Mouse (Mus musculus) left cerebral cortex, adult 9 months (tissue): ENCODE measurements around the gene Phldb2.

ENCODE experiments used
- DNase-seq, 2 experiments: peaks; one replicate each; pipeline ENCODE4 v3.0.0; 2022; ENCODE audit warnings: low spot score in 2 of 2

Phldb2 gene

GRCm38 (mm10) chr16:45953394-45953793 lies at the start of gene Phldb2:
Phldb2 (minus strand) TSS chr16:45953598.
- no peak for DNase-seq

- DNase-seq = peak in 1 of 2 experiments; percentile 34
Observed at GRCm38 (mm10) chr16:46001550-46002166, 48.3 kb upstream of the Phldb2 start.

GRCm38 (mm10) chr16:46000976-46001375 lies 47.6 kb upstream of the Phldb2 start:
- DNase-seq = no peak

GRCm38 (mm10) chr16:45999374-46000191 lies 46.2 kb upstream of the Phldb2 start:
- DNase-seq = no peak

- no peak for DNase-seq
Observed at GRCm38 (mm10) chr16:45998231-45998630, 44.8 kb upstream of the Phldb2 start.

- DNase-seq = no peak
Observed at GRCm38 (mm10) chr16:45990901-45991676, 37.7 kb upstream of the Phldb2 start.

- no peak for DNase-seq
Observed at GRCm38 (mm10) chr16:45986236-45986635, 32.8 kb upstream of the Phldb2 start.

GRCm38 (mm10) chr16:45984610-45985606 lies 31.5 kb upstream of the Phldb2 start:
- DNase-seq = no peak

GRCm38 (mm10) chr16:45976251-45976650 lies 22.9 kb upstream of the Phldb2 start:
- DNase-seq = no peak

GRCm38 (mm10) chr16:45973959-45974686 lies 20.7 kb upstream of the Phldb2 start:
- DNase-seq = no peak

GRCm38 (mm10) chr16:45970187-45970586 lies 16.8 kb upstream of the Phldb2 start:
- no peak for DNase-seq

GRCm38 (mm10) chr16:45968716-45969115 lies 15.3 kb upstream of the Phldb2 start:
- no peak for DNase-seq

GRCm38 (mm10) chr16:45967471-45967870 lies 14.1 kb upstream of the Phldb2 start:
- DNase-seq = peak; percentile 19 to 78

GRCm38 (mm10) chr16:45966604-45967003 lies 13.2 kb upstream of the Phldb2 start:
- DNase-seq = no peak

GRCm38 (mm10) chr16:45964777-45965176 lies 11.4 kb upstream of the Phldb2 start:
- DNase-seq = no peak

GRCm38 (mm10) chr16:45963837-45964236 lies 10.4 kb upstream of the Phldb2 start:
- DNase-seq = no peak

GRCm38 (mm10) chr16:45963088-45963487 lies 9.7 kb upstream of the Phldb2 start:
- DNase-seq = no peak

- no peak for DNase-seq
Observed at GRCm38 (mm10) chr16:45960978-45961377, 7.6 kb upstream of the Phldb2 start.

GRCm38 (mm10) chr16:45956390-45956950 lies 3.1 kb upstream of the Phldb2 start:
- no peak for DNase-seq

- no peak for DNase-seq
Observed at GRCm38 (mm10) chr16:45952501-45952900, 897 bp downstream of the Phldb2 start.
